Mouse (Mus musculus): ENCODE measurements around the gene Naa50.

The Naa50 gene

DNA sequence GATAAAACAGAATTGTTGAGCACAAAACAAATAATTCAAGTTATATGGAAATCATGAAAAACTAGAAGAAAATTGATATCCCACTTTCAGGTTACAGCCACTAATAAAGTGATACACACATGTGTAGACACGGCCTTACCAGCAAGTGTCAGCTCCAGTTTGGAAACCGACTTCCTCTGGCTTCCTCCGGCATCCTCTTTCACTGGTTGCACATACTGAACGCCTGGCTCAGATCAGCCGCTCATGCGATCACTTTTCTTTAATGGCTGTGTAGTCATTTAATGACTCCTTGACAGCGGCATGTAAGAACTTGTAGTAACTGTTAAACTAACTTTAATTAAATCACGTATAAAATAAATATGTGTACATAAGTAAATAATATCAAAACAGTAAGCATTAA lies 66.3 kb downstream of the Naa50 start:
- DNase-seq = no peak

GRCm38 (mm10) chr16:44210156-44211053 lies 70.8 kb downstream of the Naa50 start:
- no peak for DNase-seq

DNA sequence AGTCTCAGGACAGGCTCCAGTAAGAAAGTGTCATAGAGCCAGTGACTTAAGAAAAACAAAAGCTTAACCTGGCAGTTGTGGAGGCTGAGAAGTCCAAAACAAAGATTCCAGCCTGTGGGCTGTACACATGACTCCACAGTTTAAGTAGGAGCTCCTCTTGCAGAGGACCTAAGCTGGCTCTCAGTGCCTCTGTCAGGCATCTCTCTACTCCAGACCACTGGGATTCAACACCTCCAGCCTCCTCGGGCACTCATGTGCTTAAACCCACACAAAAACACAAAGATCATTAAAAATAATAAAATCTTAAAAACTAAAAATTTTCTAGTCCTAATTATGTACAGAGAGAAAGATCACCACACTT lies 71.4 kb downstream of the Naa50 start:
- no peak for DNase-seq

- DNase-seq = no peak
Measured at GRCm38 (mm10) chr16:44212703-44213102, 73.1 kb downstream of the Naa50 start.

Data from kidney, adult 11 months (tissue).